Mouse (Mus musculus): ENCODE data around the gene Gpr12. TPM values are rescaled to one million over a fixed set of nuclear protein-coding genes. Genes with fewer than 3 reads are reported as not detected.
"Not testable (repeated sequence)": the region's sequence is repeated elsewhere in the genome, so short reads cannot be mapped to it uniquely, and the experiment has no call there.

The Gpr12 gene
- total and polyA plus RNA-seq, 2 experiments from 2014 or later: not detected

- 79% methylated on average over 5 of the region's 5 CpGs for WGBS
- H3K4me1 ChIP-seq (ENCODE audit: control insufficient read depth, insufficient read depth): no peaks in the 10 kb centered on the region
- TF ChIP-seq CTCF (IDR thresholded peaks at IDR 0.05; ENCODE audit: low read depth): no peak
- no peak for TF ChIP-seq EP300 (IDR thresholded peaks at IDR 0.05; ENCODE audit: low read depth)
- ATAC-seq (ENCODE audit: insufficient read depth, low read depth): no peak
- H3K4me3 ChIP-seq (ENCODE audit: low read depth, low read length): no peak overlapping the region
- no peak overlapping the region for H3K27ac ChIP-seq (ENCODE audit: low read depth)
- no peaks in the 10 kb centered on the region for H3K36me3 ChIP-seq (replicated peaks; ENCODE audit: control insufficient read depth, insufficient read depth, low read length)
- no peak overlapping the region for H3K9ac ChIP-seq (replicated peaks; ENCODE audit: low read depth, low read length)
- DNase-seq (ENCODE audit: low spot score): no peak
- H3K4me2 ChIP-seq (ENCODE audit: low read depth, low read length): no peak overlapping the region
- no peaks in the 10 kb centered on the region for H3K9me3 ChIP-seq (replicated peaks; ENCODE audit: control insufficient read depth, low read length)
- H3K27me3 ChIP-seq (ENCODE audit: control insufficient read depth, insufficient read depth, low read length): no peaks in the 10 kb centered on the region
Observed at GRCm38 (mm10) chr5:146606895-146607294, 21.9 kb upstream of the Gpr12 start.

DNA sequence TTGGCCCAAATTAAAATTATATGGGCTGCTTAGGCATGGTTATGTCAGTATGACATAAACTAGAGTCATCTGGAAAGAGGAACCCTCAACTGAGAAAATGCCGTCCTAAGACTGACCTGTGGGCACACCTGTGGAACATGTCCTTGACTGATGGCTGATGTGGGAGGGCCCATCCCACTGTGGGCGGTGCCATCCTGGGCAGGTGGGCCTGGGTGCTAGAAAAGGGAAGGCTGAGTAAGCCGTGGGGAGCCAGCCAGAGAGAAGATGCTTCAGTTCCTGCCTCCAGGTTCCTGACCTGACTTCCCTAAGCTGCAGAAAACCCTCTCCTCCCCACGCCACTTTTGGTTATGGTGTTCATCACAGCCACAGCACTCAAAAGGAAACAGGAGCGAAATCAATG lies 21.2 kb upstream of the Gpr12 start:
- WGBS: 59% methylated on average over 5 of the region's 5 CpGs
- ATAC-seq (ENCODE audit: insufficient read depth, low read depth): no peak
- TF ChIP-seq EP300 (IDR thresholded peaks at IDR 0.05; ENCODE audit: low read depth) (no peak), CTCF (IDR thresholded peaks at IDR 0.05; ENCODE audit: low read depth) (no peak)
- no peaks in the 10 kb centered on the region for H3K9me3 ChIP-seq (replicated peaks; ENCODE audit: control insufficient read depth, low read length)
- no peak overlapping the region for H3K4me3 ChIP-seq (ENCODE audit: low read depth, low read length)
- H3K4me1 ChIP-seq (ENCODE audit: control insufficient read depth, insufficient read depth): no peaks in the 10 kb centered on the region
- no peak overlapping the region for H3K4me2 ChIP-seq (ENCODE audit: low read depth, low read length)
- no peaks in the 10 kb centered on the region for H3K27me3 ChIP-seq (ENCODE audit: control insufficient read depth, insufficient read depth, low read length)
- no peaks in the 10 kb centered on the region for H3K36me3 ChIP-seq (replicated peaks; ENCODE audit: control insufficient read depth, insufficient read depth, low read length)
- H3K27ac ChIP-seq (ENCODE audit: low read depth): no peak overlapping the region
- no peak overlapping the region for H3K9ac ChIP-seq (replicated peaks; ENCODE audit: low read depth, low read length)
- no peak for DNase-seq (ENCODE audit: low spot score)

- no peaks in the 10 kb centered on the region for H3K9me3 ChIP-seq (replicated peaks; ENCODE audit: control insufficient read depth, low read length)
Observed at GRCm38 (mm10) chr5:146599970-146600369, 14.9 kb upstream of the Gpr12 start.

GRCm38 (mm10) chr5:146599216-146599615 lies 14.2 kb upstream of the Gpr12 start:
- not testable (repeated sequence) for H3K9ac ChIP-seq (replicated peaks; ENCODE audit: low read depth, low read length); H3K36me3 ChIP-seq (replicated peaks; ENCODE audit: control insufficient read depth, insufficient read depth, low read length); H3K4me2 ChIP-seq (ENCODE audit: low read depth, low read length); H3K27ac ChIP-seq (ENCODE audit: low read depth); ATAC-seq (ENCODE audit: insufficient read depth, low read depth); H3K4me3 ChIP-seq (ENCODE audit: low read depth, low read length); H3K27me3 ChIP-seq (ENCODE audit: control insufficient read depth, insufficient read depth, low read length); H3K4me1 ChIP-seq (ENCODE audit: control insufficient read depth, insufficient read depth); DNase-seq (ENCODE audit: low spot score); H3K9me3 ChIP-seq (replicated peaks; ENCODE audit: control insufficient read depth, low read length)
- WGBS: 77% methylated on average over 7 of the region's 7 CpGs

More at GRCm38 (mm10) chr5:146599970-146600369, 14.9 kb upstream of the Gpr12 start:
- DNase-seq (ENCODE audit: low spot score): no peak
- no peak for ATAC-seq (ENCODE audit: insufficient read depth, low read depth)
- WGBS: 77% methylated on average over 5 of the region's 5 CpGs
- Histone ChIP-seq H3K36me3 (replicated peaks; ENCODE audit: control insufficient read depth, insufficient read depth, low read length) (no peaks in the 10 kb centered on the region), H3K27ac (ENCODE audit: low read depth) (no peak overlapping the region), H3K9ac (replicated peaks; ENCODE audit: low read depth, low read length) (no peak overlapping the region), H3K4me3 (ENCODE audit: low read depth, low read length) (no peak overlapping the region), H3K4me1 (ENCODE audit: control insufficient read depth, insufficient read depth) (no peaks in the 10 kb centered on the region), H3K27me3 (ENCODE audit: control insufficient read depth, insufficient read depth, low read length) (no peaks in the 10 kb centered on the region), H3K4me2 (ENCODE audit: low read depth, low read length) (no peak overlapping the region)
- TF ChIP-seq CTCF (IDR thresholded peaks at IDR 0.05; ENCODE audit: low read depth): no peak

DNA sequence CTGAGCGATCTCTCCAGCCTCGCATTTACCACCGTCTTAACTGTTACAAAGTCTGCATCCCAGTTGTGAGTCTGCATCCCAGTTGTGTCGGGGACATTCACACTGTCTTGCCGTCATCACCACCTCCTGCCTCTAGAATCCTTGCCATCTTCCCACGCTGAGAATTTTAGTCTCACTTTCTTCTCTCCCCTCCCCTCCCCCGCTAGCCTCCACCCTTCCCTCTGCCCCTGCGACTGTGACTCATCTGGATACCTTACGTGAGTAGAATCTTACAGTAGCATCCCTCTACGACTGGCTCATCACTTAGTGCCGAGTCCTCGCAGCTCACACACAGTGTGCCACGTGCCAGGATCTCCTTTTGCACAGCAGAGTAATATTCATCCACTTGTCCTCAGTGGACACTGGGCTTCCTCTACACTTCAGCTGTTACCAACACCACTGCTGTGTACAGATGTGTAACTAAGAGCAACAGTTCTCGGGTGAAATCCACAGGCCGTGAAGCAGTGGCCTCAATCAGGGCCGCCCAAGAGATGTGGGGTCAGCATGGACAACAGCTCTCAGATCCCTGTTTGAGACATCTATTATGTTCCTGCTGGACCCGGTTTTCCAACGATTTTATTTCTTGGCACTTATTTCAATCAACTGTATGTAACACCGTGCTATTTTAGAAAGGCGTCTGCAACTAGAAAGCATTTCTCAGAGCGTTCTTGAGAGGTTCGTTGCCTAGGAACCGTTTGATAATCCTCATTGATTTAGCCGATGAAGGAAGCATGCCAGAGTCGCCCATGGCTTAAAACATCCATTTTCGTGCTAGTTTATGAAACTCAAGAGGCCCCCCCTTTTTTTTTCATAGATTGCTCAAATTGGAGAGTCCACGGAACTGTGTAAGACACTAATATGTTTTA lies 13.4 kb upstream of the Gpr12 start:
- no peaks in the 10 kb centered on the region; the same call in 1 of the 2 replicates for H3K9me3 ChIP-seq (replicated peaks; ENCODE audit: control insufficient read depth, low read length)
- no peaks in the 10 kb centered on the region for H3K36me3 ChIP-seq (replicated peaks; ENCODE audit: control insufficient read depth, insufficient read depth, low read length)
- WGBS: 80% methylated on average over 27 of the region's 27 CpGs
- ATAC-seq (ENCODE audit: insufficient read depth, low read depth) (no peak), DNase-seq (ENCODE audit: low spot score) (no peak)
- no peaks in the 10 kb centered on the region for H3K27me3 ChIP-seq (ENCODE audit: control insufficient read depth, insufficient read depth, low read length)
- no peak overlapping the region for H3K4me2 ChIP-seq (ENCODE audit: low read depth, low read length)
- no peak overlapping the region for H3K4me3 ChIP-seq (ENCODE audit: low read depth, low read length)
- no peak overlapping the region for H3K27ac ChIP-seq (ENCODE audit: low read depth)
- H3K4me1 ChIP-seq (ENCODE audit: control insufficient read depth, insufficient read depth): no peaks in the 10 kb centered on the region
- H3K9ac ChIP-seq (replicated peaks; ENCODE audit: low read depth, low read length): no peak overlapping the region
- TF ChIP-seq CTCF (IDR thresholded peaks at IDR 0.05; ENCODE audit: low read depth) (no peak), EP300 (IDR thresholded peaks at IDR 0.05; ENCODE audit: low read depth) (no peak)

- no peak for DNase-seq (ENCODE audit: low spot score)
- TF ChIP-seq EP300 (IDR thresholded peaks at IDR 0.05; ENCODE audit: low read depth) (no peak), CTCF (IDR thresholded peaks at IDR 0.05; ENCODE audit: low read depth) (no peak)
Observed at GRCm38 (mm10) chr5:146597503-146597874, 12.4 kb upstream of the Gpr12 start.

More at GRCm38 (mm10) chr5:146597503-146597874, 12.4 kb upstream of the Gpr12 start:
- Histone ChIP-seq H3K4me2 (ENCODE audit: low read depth, low read length) (no peak overlapping the region), H3K27ac (ENCODE audit: low read depth) (no peak overlapping the region), H3K27me3 (ENCODE audit: control insufficient read depth, insufficient read depth, low read length) (no peaks in the 10 kb centered on the region), H3K4me1 (ENCODE audit: control insufficient read depth, insufficient read depth) (no peaks in the 10 kb centered on the region), H3K36me3 (replicated peaks; ENCODE audit: control insufficient read depth, insufficient read depth, low read length) (no peaks in the 10 kb centered on the region), H3K9me3 (replicated peaks; ENCODE audit: control insufficient read depth, low read length) (no peaks in the 10 kb centered on the region; the same call in 1 of the 2 replicates), H3K4me3 (ENCODE audit: low read depth, low read length) (no peak overlapping the region), H3K9ac (replicated peaks; ENCODE audit: low read depth, low read length) (no peak overlapping the region)
- WGBS: 84% methylated on average over 10 of the region's 10 CpGs
- ATAC-seq (ENCODE audit: insufficient read depth, low read depth): no peak

All from heart, postnatal 0 days (tissue).